In genomic region chr9:64120584-64121277, GRCm38 (mm10) we compare ENCODE assay signal across 9 mouse cellular contexts. TPM values are rescaled to one million over a fixed set of nuclear protein-coding genes. Genes with fewer than 3 reads are reported as not detected.
A peak's percentile ranks its signal among the peaks of the same experiment; 100 is the strongest.
DNase-seq lines count a peak whose midpoint lies in the region; ATAC-seq and TF ChIP-seq lines count a peak whose summit lies in the region.
"Had no signal": no experiment of that assay in that cellular context is flagged by ENCODE, and none has a peak within 500 bp of the region (broad histone marks: within the 10 kb centered on the region; RNA-seq: fewer than 3 reads in every experiment).

No protein-coding gene starts in this region.

- no peaks in the 10 kb centered on the region for H3K36me3 ChIP-seq in liver, postnatal 0 days (replicated peaks; ENCODE audit: insufficient read depth, low read length)
- H3K36me3 ChIP-seq: limb, embryonic 15.5 days had no signal

- intact Hi-C loops in gastrocnemius, postnatal 14 days (cut with DNase I; ENCODE audit: low total_unique reads): no loop called here

- no peak for TF ChIP-seq EP300 in liver, postnatal 0 days (IDR thresholded peaks at IDR 0.05; ENCODE audit: low read depth)

- TF ChIP-seq CTCF in liver, postnatal 0 days (IDR thresholded peaks at IDR 0.05; ENCODE audit: low read depth): no peak

- H3K27ac ChIP-seq in liver, postnatal 0 days (ENCODE audit: low read depth): no peak overlapping the region
- H3K27ac ChIP-seq: limb, embryonic 15.5 days had no signal

- H3K9me3 ChIP-seq in liver, postnatal 0 days (ENCODE audit: low read length): no peaks in the 10 kb centered on the region
- H3K9me3 ChIP-seq: limb, embryonic 15.5 days had no signal

- no peak overlapping the region for H3K9ac ChIP-seq in liver, postnatal 0 days (replicated peaks)
- H3K9ac ChIP-seq: limb, embryonic 15.5 days had no signal

- 33% methylated on average over 11 of the region's 11 CpGs for WGBS in liver, postnatal 0 days (ENCODE audit: insufficient replicate concordance)

- ATAC-seq in liver, postnatal 0 days: peak; percentile 90

- no peaks in the 10 kb centered on the region for H3K27me3 ChIP-seq in liver, postnatal 0 days (ENCODE audit: insufficient read depth, low read length)
- H3K27me3 ChIP-seq: limb, embryonic 15.5 days had no signal

- DNase-seq in gastrocnemius, postnatal 10 days: peak; percentile 29
- no peak for DNase-seq in gastrocnemius, postnatal 14 days
- DNase-seq in ES-CJ7 (ENCODE audit: low read depth, low spot score): peak; percentile 90
- peak; percentile 5 for DNase-seq in fat pad, adult 2 months (ENCODE audit: extremely low read depth, low read depth, low spot score)
- DNase-seq in liver, postnatal 0 days: peak; percentile 84
- no peak for DNase-seq in T-cell, adult 2 months (ENCODE audit: low spot score)
- DNase-seq in layer of hippocampus, postnatal 36 days: no peak
- no peak for DNase-seq in frontal cortex, postnatal 14 days (ENCODE audit: low spot score in 2 of 2)

- H3K4me2 ChIP-seq in liver, postnatal 0 days (ENCODE audit: low read depth, low read length): peak overlapping the region; percentile 8; the same call in 1 of the 2 replicates
- H3K4me2 ChIP-seq: limb, embryonic 15.5 days had no signal

- no peaks in the 10 kb centered on the region for H3K4me1 ChIP-seq in liver, postnatal 0 days (ENCODE audit: insufficient read depth)
- H3K4me1 ChIP-seq: limb, embryonic 15.5 days had no signal

- H3K4me3 ChIP-seq in liver, postnatal 0 days (ENCODE audit: low read depth, low read length): no peak overlapping the region
- H3K4me3 ChIP-seq: limb, embryonic 15.5 days had no signal

RNA-seq across cellular contexts. Expression of gene Lctl, which starts 3.8 kb away (rescaled TPM):
- under 1 TPM; 0.66 to 0.68 TPM for total RNA-seq in gastrocnemius, postnatal 10 days (2021)
- under 1 TPM in 1 of 2 experiments, not detected in 1; 0.18 TPM for total RNA-seq in gastrocnemius, postnatal 14 days (2021)
- not detected in 2 replicates for polyA plus RNA-seq in liver, postnatal 0 days (2015; fragmentation: Nextera tagmentation; extraction: Ambion mirVana)
- not detected for total RNA-seq in layer of hippocampus, postnatal 36 days (2021)

RNA-seq across cellular contexts. Expression of gene Zwilch, which starts 52.2 kb away (rescaled TPM):
- 1 to 10 TPM; 3.1 to 5.3 TPM for total RNA-seq in gastrocnemius, postnatal 10 days (2021)
- total RNA-seq in gastrocnemius, postnatal 14 days (2021): 1 to 10 TPM; 1.9 to 2.1 TPM
- polyA plus RNA-seq in liver, postnatal 0 days (2015; fragmentation: Nextera tagmentation; extraction: Ambion mirVana): 2.7 and 4.1 TPM in 2 replicates
- 1 to 10 TPM; 2.4 to 2.5 TPM for total RNA-seq in layer of hippocampus, postnatal 36 days (2021)

RNA-seq across cellular contexts. Expression of gene Rpl4, which starts 52.4 kb away (rescaled TPM):
- total RNA-seq in gastrocnemius, postnatal 10 days (2021): 100 to 1,000 TPM; 811 to 822 TPM
- 100 to 1,000 TPM; 594 to 710 TPM for total RNA-seq in gastrocnemius, postnatal 14 days (2021)
- 600 and 612 TPM in 2 replicates for polyA plus RNA-seq in liver, postnatal 0 days (2015; fragmentation: Nextera tagmentation; extraction: Ambion mirVana)
- total RNA-seq in layer of hippocampus, postnatal 36 days (2021): 100 to 1,000 TPM; 561 to 565 TPM

RNA-seq across cellular contexts. Expression of gene Snapc5, which starts 58.3 kb away (rescaled TPM):
- total RNA-seq in gastrocnemius, postnatal 10 days (2021): 10 to 100 TPM; 17.4 to 17.5 TPM
- total RNA-seq in gastrocnemius, postnatal 14 days (2021): 10 to 100 TPM; 15.6 to 16.4 TPM
- 12.7 and 14.8 TPM in 2 replicates for polyA plus RNA-seq in liver, postnatal 0 days (2015; fragmentation: Nextera tagmentation; extraction: Ambion mirVana)
- total RNA-seq in layer of hippocampus, postnatal 36 days (2021): 10 to 100 TPM; 16.5 to 20.0 TPM

Comparison
In these comparisons a context has a peak if more than half of its experiments do, and no peak if none do; other contexts are left out.
1. DNase-seq: peak in gastrocnemius, postnatal 10 days (single experiment), ES-CJ7 (single experiment), fat pad, adult 2 months (single experiment) and liver, postnatal 0 days (single experiment); none in gastrocnemius, postnatal 14 days (single experiment), T-cell, adult 2 months (single experiment), layer of hippocampus, postnatal 36 days (0 of 2) and frontal cortex, postnatal 14 days (0 of 2).